Mouse (Mus musculus) heart, postnatal 0 days (tissue): ENCODE results near the gene Mad2l2.

ENCODE experiments used
- CTCF ChIP-seq: IDR thresholded peaks from 2 replicates; pipeline ENCODE4 v1.5.1; 2016; ENCODE audit warnings: antibody characterized with exemption, control low read depth, low read depth
- EP300 ChIP-seq: IDR thresholded peaks from 2 replicates; pipeline ENCODE4 v1.6.1; 2016; ENCODE audit warnings: antibody characterized with exemption, low read depth

- TF ChIP-seq CTCF: no peak
- TF ChIP-seq EP300: no peak
Observed at GRCm38 (mm10) chr4:148158436-148159348, 28.5 kb downstream of the Mad2l2 start.
